Mouse (Mus musculus) testis, postnatal 10 days (tissue): Measurements from ENCODE around the gene Hsd17b3.
A peak's percentile ranks its signal among the peaks of the same experiment; 100 is the strongest.
"Not testable (repeated sequence)": the region's sequence is repeated elsewhere in the genome, so short reads cannot be mapped to it uniquely, and the experiment has no call there.

ENCODE experiments used
- DNase-seq: peaks from one replicate; pipeline ENCODE4 v3.0.0; 2021; ENCODE audit warnings: low spot score

The Hsd17b3 gene

DNA sequence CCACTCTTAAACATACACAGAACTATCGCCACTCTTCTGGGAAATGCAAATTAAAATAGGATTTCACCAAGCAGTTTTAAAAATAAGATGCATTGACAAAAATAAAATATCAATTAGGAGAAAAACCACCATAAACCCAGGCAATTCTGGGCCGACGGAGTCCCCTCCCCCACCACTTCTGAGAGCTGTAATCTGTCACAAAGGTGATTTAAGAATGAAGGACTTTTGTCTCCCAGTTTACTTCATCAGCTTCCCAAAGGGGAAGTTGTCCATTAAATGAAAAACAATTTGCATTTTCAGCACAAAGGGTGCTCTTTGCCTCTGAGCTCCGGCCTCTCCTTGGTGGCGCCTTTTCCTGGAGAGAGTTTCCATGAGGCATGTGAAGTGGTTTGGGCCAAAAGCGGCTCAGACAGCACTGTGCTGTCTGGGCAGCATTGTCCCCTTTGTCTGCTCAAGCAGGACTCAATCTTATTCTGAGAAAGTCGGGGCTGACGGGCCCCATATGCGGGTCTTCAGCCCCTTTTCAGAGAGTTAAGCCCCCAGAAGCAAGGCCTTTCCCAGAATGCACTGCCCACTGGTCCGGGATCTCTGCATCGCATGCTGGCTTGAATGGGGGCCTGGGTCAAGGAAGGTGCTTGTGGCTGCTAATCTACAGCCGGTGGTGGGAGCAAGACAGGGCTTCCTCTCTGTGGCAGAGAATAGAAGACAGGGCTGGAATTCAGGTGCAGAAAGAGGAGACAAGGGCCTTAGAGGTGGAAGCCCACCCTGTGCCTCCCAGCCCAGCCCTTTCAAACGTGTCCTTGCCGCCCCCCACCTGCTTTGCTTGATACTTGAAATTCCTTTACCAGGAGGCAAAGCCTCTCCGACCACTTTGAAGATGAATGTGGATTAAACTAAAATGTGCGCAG lies 7.8 kb downstream of the Hsd17b3 start:
- DNase-seq = no peak

DNA sequence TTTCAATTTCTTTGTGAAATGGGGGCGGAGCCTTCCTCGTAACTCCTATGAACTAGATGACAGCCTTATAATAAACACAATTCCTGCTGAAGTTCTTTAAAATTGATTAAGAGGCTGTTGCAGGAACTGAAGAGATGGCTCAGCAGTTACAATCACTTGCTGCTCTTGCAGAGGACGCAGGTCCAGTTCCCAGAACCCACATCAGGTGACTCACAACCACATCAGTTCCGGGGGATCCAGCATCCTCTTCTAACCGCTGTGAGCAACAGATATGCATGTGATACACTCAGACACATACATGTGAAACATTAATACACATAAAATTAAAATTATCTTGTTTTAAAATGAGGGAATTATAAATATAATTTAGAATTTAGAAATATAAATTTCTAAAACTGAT lies 11.4 kb downstream of the Hsd17b3 start:
- DNase-seq = no peak

DNA sequence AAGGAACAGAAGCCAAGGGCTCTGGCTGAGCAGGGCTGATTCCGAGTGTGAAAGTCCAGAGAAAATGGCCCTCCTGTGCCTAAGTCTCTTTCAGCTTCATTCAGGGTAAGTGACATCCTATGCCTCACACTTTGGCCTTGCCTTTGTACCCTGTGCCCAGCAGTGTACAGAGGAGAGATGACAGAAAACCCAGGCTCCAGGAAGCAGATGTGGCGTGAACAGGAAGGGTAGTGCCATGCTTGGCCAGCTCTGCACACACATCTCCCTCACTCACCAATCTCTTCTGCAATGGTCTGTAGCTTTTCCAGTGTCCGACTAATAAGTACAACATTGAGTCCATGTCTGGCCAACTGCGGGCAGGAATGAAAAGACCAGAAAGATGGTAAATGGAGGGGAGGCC lies 13.0 kb downstream of the Hsd17b3 start:
- DNase-seq = no peak

DNA sequence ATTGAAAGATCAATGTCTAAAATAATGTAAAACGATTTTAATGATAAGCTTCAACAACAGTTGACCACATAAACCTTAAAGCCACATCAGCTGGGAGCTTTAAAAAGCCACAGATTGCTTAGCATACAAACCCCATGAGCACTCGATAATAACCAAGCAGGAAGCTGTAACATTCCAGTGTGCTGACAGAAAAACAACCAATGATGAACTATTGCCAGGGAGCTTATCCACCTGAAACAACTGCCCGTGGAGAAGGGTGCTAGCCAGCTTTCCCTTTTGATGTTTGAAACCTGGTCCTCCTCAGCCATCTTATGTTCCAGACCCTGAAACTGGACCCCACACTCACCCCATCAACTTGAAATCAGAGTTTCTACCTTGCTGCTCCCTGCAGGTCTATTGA lies 22.4 kb downstream of the Hsd17b3 start:
- DNase-seq = no peak

DNA sequence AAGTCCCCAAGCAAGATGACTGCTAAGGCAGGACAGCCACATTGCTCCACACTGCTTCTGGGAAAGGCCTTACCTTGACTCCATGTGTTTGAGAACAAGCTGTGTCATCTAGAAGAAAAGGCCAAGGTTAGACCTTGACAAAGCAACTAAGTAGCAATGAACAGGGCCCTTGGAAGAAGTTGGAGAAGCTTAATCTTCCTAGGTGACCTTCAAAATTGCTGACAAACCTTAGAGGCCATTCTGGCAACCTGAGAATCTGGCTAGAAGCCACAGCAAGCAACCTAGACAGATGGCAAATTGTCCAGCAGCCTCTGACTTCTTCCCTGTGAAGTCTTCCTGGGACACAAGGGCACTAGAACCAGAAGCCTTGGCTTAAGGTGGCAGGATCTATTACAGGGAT lies 24.8 kb downstream of the Hsd17b3 start:
- DNase-seq = peak; percentile 56

- no peak for DNase-seq
Measured at GRCm38 (mm10) chr13:64060935-64061506, 28.0 kb downstream of the Hsd17b3 start.

- DNase-seq = no peak
Measured at GRCm38 (mm10) chr13:64053959-64054358, 35.1 kb downstream of the Hsd17b3 start.

- not testable (repeated sequence) for DNase-seq
Measured at GRCm38 (mm10) chr13:64052281-64052680, 36.7 kb downstream of the Hsd17b3 start.

DNA sequence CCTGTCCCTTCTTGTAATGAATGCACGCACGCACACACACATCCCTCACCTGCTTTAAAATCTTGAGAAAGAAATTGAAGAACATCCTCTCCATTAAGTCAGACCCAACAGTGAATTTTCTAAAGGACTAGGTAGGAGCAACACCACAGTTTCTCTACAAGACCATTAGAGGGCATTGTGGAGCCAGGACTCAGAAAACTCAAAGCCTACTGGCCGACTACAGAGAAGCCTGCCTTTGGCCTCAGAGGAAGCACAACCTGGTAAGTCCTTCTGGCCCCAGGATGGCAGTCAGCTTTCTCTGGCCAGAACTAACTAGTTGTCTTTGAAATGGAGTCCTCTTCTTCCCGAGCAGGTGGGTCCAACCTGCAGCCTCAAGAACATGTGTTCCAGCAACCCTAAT lies 38.1 kb downstream of the Hsd17b3 start:
- DNase-seq = no peak

GRCm38 (mm10) chr13:64049535-64049934 lies 39.5 kb downstream of the Hsd17b3 start:
- no peak for DNase-seq

DNA sequence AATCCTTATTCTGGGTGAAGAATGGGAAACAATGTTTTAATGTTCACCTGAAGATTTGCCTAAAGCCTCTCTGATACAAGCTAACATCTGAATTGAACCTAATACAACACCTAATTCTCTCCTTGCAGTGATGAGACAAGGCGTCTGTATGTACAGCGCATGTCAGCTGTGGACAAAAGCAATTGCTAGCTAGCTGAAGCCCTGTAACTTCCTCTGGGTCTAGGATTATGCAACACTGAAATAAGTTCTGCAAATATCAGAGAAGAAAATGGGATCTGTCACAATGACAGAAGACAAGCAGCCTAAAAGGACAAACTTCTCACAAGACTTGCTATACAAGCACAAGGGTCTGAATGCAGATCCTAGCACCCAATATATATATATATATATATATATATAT lies 40.6 kb downstream of the Hsd17b3 start:
- no peak for DNase-seq

DNA sequence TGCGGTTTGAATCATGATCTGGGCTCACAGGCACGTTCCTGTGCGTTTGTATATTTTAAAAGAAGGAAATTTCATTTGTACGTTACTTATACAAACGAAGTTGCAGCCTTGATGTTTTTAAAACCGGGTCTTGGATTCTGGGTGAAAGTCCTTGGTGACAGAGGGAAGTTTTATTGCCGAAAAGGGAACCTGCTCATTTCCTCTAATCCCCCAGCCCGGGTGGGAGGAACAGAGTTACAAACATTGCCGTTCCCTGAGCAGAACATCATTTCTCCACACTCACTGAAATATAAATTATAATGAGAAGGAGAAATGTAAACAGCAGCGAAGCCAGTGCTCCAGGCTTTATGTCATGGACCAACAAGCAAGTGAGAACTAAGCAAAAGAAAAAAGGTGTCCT lies 49.1 kb downstream of the Hsd17b3 start:
- DNase-seq = no peak

GRCm38 (mm10) chr13:64038114-64038513 lies 50.9 kb downstream of the Hsd17b3 start:
- DNase-seq = no peak

GRCm38 (mm10) chr13:64036079-64037011 lies 52.7 kb downstream of the Hsd17b3 start:
- DNase-seq = peak; percentile 83

- DNase-seq = peak; percentile 48
Measured at GRCm38 (mm10) chr13:64035036-64035435, 54.0 kb downstream of the Hsd17b3 start.

DNA sequence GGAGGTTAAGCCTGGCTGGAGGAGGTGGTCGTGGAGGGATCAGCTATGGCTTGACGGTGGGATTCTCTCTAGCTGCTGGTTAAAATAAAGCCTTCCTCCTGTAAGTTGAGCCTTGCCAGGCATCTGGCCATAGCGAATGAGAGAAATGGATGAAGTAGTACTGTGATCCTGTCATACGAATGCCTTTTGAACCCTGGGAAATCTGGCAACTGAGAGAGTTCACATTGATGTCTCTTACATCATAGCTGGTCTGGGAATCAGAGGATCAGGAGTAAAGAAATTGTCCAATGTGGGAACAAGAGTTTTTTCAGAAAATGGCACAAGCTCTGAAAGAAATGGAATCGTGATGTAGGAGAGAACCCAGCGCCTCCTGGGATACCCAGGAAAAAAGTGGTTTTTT lies 55.1 kb downstream of the Hsd17b3 start:
- no peak for DNase-seq

DNA sequence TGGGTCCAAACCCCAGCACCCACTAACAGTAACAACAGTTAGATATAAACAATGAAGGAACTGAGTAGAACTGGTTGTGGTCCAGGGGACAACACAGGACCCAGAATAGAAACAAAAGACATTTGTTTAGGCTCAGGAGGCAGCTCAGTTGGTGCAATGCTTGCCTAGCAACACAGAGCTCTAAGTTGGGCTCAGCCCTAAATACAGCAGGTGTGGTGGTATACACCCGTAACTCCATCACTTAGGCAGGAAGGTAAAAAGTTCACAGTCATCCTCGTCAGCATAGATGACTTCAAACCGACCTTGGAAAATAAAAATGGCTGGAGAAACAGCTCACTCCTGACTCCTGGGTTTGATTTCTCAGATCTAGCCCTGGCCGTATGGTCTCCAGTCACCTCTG lies 55.8 kb downstream of the Hsd17b3 start:
- no peak for DNase-seq

DNA sequence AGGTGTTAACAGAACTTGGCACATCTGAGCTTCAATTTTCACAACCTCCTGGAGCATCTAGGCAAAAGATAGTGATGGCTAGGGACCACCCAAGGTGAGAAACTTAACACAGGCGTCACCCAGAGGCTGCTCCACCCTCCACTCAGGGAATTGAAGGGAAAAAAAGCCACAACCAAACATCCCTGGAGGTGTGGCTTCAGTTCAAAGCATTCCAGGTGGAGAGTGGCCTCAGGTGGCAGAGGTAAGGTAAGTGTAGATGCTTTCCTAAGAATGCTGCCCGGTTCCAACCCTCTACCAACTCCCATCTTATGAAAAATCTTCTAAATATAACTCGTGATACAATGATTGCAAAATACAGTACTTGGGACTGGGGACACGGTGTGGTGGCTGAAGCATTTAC lies 57.8 kb downstream of the Hsd17b3 start:
- no peak for DNase-seq

DNA sequence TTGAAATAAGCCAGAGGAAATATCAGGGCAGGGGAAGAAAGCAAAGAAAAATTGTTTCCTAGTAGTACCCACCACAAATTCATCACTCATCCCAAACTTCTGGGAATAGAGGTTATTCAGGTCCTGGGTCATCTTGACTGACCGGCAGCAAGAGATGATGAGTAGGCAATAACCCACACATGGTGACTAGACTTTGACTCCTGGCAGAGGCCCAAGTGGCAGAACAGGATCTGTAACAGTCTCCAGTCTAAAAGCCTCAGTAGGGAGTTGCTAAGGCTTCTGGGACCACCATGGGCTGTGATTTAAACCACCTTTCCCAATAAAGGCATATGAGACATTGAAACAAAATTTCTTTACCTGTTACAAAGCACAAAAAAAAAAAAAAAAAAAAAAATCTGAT lies 58.2 kb downstream of the Hsd17b3 start:
- DNase-seq = peak; percentile 57

- no peak for DNase-seq
Measured at GRCm38 (mm10) chr13:64024803-64025202, 64.2 kb downstream of the Hsd17b3 start.

- DNase-seq = no peak
Measured at GRCm38 (mm10) chr13:64022786-64023468, 66.1 kb downstream of the Hsd17b3 start.

DNA sequence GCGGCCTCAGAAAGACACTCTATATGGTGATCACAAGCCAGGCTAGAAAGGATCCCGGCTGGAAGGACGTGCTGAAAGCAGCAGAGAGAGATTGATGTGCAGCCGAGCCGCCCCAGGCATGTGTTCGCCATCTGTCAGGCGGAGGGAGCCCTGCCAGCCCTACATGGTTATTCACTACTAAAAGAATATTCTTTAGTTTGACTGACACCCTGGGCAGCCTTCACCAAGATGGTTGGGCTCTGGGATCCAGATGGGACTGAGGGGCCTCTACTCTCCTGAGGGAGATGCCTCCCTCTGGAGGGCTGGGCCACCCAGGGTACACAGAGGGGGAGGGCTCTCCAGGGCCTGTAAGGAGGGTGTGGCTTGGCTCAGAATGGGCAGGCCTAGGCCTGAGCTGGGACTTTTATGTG lies 68.1 kb downstream of the Hsd17b3 start:
- no peak for DNase-seq
